Mouse (Mus musculus) left cerebral cortex, postnatal 25 days (tissue): ENCODE measurements around the gene Sprr2i. TPM values are rescaled to one million over a fixed set of nuclear protein-coding genes. Genes with fewer than 3 reads are reported as not detected.

Experiments used
- DNase-seq, 2 experiments: peaks; one replicate each; pipeline ENCODE4 v3.0.0; 2022; ENCODE audit warnings: low spot score in 2 of 2, mixed read lengths in 1 of 2
- intact Hi-C: fragments of 180-260 bp; cut with DNase I; formaldehyde crosslinking; loops from one replicate; pipeline ENCODE4 v1.15.1; 2025
- total RNA-seq, 2 experiments: library from RNA; stranded (reverse); gene quantifications; 2 replicates each; pipeline ENCODE4 v1.2.3; 2021

The Sprr2i gene
- total RNA-seq: not detected

GRCm38 (mm10) chr3:92407691-92408090 is at the start of gene Sprr2i:
Gene Sprr2i (plus strand): TSS chr3:92407991.
- DNase-seq: no peak
- intact Hi-C loops: no loop called here

DNA sequence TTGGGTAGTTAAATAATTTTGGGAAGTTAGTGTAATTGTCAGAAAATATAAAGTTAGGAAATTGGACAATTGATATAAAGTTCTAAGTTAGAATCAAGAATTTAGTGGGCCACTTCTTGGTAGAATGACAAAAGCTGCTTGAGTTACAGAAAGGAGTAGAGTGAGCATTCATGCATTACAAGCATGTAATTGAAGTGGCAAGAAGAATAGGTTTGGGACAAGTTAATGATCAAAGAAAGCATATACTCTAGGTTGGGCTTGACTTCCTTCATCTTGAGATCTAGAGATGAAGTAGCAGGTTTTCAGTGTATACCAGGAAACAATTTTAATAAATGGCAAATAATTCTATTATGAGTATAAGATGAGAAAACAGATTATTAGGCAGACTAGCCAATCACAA is 46.2 kb upstream of the Sprr2i start:
- intact Hi-C loops: no loop called here
- DNase-seq: no peak

DNA sequence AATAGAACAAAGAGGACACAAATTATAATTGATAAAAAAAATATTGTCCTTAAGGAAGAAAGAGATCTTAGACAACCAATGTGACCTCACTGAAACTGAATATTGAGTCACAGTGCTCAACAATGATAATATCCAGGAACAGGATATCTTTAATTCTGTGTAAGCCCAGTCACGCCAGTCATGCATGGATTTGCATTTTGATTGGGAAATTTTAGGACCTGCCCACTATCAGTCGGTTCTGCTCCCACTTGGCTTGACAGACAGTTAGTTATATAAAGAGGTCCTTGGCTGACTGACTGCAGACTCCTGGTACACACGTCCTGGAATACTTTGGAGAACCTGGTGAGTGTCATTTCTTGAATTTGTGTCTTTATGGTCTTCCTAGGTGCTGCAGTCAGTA is 42.9 kb upstream of the Sprr2i start, which contains the start of gene Sprr2f:
Gene Sprr2f (plus strand): TSS at position 301 of the 400 bp plus-strand sequence.
- no peak for DNase-seq
- intact Hi-C loops: no loop called here

- intact Hi-C loops: no loop called here
- peak in 1 of 2 experiments; percentile 45 for DNase-seq
Measured at GRCm38 (mm10) chr3:92373613-92374012, 34.2 kb upstream of the Sprr2i start.

GRCm38 (mm10) chr3:92385385-92385784 is 22.4 kb upstream of the Sprr2i start, which contains the start of gene Sprr2h:
Gene Sprr2h (plus strand): TSS chr3:92385685.
- intact Hi-C loops: no loop called here
- DNase-seq: no peak

- intact Hi-C loops: loop anchor here (2.0 to 10.0 kb wide), 3 partner anchors 116 to 242 kb away; partner anchors contain the start of gene 2210017I01Rik
- peak in 1 of 2 experiments; percentile 13 for DNase-seq
Measured at GRCm38 (mm10) chr3:92394301-92394700, 13.5 kb upstream of the Sprr2i start.

- no peak for DNase-seq
- intact Hi-C loops: no loop called here
Measured at GRCm38 (mm10) chr3:92417782-92418181, 10.0 kb downstream of the Sprr2i start, which contains the start of gene Sprr2j-ps. Gene Sprr2j-ps (plus strand): TSS chr3:92418082.

GRCm38 (mm10) chr3:92429323-92429722 is 21.5 kb downstream of the Sprr2i start, which contains the start of gene Gm9774:
Gene Gm9774 (minus strand): TSS chr3:92429423.
- intact Hi-C loops: no loop called here
- DNase-seq: no peak

DNA sequence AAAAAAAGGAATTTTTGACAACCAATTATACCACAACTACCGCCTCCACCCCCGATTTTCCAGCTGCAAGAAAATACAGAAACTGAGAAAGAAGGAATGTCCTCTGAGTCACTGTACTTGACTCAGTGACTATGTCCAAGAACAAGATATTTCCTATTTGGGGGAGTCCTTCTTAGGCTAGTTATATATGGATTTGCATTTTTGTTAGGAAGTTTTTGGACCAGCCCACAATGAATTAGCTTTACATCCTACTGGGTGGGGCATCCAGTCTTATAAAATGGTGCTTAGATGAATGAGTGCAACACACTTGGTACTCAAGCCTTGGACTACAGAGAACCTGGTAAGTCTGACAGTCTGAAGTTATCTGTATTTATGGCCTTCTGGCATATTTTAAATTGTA is 24.5 kb downstream of the Sprr2i start, which contains the start of gene Sprr2k:
Gene Sprr2k (plus strand): TSS at position 301 of the 400 bp plus-strand sequence.
- intact Hi-C loops: no loop called here
- DNase-seq: no peak

GRCm38 (mm10) chr3:92438689-92439088 is 30.9 kb downstream of the Sprr2i start, which contains the start of gene Sprr1b:
Gene Sprr1b (minus strand): TSS chr3:92438789.
- no peak for DNase-seq
- intact Hi-C loops: no loop called here

GRCm38 (mm10) chr3:92440177-92440576 is 32.4 kb downstream of the Sprr2i start:
- no peak for DNase-seq
- intact Hi-C loops: no loop called here

- intact Hi-C loops: no loop called here
Measured at GRCm38 (mm10) chr3:92455151-92455550, 47.4 kb downstream of the Sprr2i start.

DNA sequence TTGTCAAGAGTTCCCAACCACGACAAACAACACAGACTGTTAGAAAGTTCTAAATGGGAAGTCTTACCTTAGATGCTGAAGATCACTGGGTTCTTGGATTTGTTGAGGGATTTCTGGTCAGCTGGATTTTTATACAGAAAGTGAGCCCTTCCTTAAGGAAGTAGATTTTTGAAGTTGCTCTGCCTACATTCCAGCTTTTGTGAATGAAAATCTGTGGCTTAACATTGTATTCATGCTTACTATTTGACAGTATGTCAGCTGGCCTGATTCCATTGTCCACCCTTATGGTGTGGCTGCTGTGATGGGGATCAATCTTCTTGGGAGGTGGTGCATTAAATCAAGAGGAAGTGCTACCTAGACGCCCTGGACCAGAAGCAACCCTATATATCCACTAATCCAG is 50.8 kb downstream of the Sprr2i start, which contains the start of gene Sprr3:
Gene Sprr3 (minus strand): TSS at position 101 of the 400 bp plus-strand sequence.
- intact Hi-C loops: no loop called here
- DNase-seq: no peak

More at GRCm38 (mm10) chr3:92455151-92455550, 47.4 kb downstream of the Sprr2i start:
- no peak for DNase-seq

Other genes starting within 250 kb of the Sprr2i start
- gene Sprr2a1, start 192.2 kb upstream of the Sprr2i start, total RNA-seq: not detected
- not detected for gene Sprr2a2, start 192.1 kb upstream of the Sprr2i start, total RNA-seq
- gene Sprr2a3, start 122.6 kb upstream of the Sprr2i start, total RNA-seq: not detected
- not detected for gene Sprr2b, start 91.4 kb upstream of the Sprr2i start, total RNA-seq
- gene Sprr2d, start 68.9 kb upstream of the Sprr2i start, total RNA-seq: not detected
- gene Sprr2e, start 55.8 kb upstream of the Sprr2i start, total RNA-seq: not detected
- gene Sprr2f, start 42.8 kb upstream of the Sprr2i start, total RNA-seq: not detected
- gene Sprr2h, start 22.3 kb upstream of the Sprr2i start, total RNA-seq: not detected
- not detected for gene Sprr2j-ps, start 10.1 kb downstream of the Sprr2i start, total RNA-seq
- gene Gm9774, start 21.4 kb downstream of the Sprr2i start, total RNA-seq: 1 to 10 TPM; 3.5 to 3.9 TPM
- not detected for gene Sprr2k, start 24.6 kb downstream of the Sprr2i start, total RNA-seq
- gene Sprr1b, start 30.8 kb downstream of the Sprr2i start, total RNA-seq: not detected
- not detected for gene Sprr3, start 50.7 kb downstream of the Sprr2i start, total RNA-seq
- not detected for gene Sprr1a, start 77.9 kb downstream of the Sprr2i start, total RNA-seq
- not detected for gene Sprr4, start 92.5 kb downstream of the Sprr2i start, total RNA-seq
- gene 2310046K23Rik, start 126.5 kb downstream of the Sprr2i start, total RNA-seq: not detected
- gene Ivl, start 165.7 kb downstream of the Sprr2i start, total RNA-seq: not detected
- gene Smcp, start 181.0 kb downstream of the Sprr2i start, total RNA-seq: not detected
- gene 2210017I01Rik, start 199.5 kb downstream of the Sprr2i start, total RNA-seq: not detected
- not detected for gene Lce6a, start 213.7 kb downstream of the Sprr2i start, total RNA-seq
- gene Lce1a1, start 240.3 kb downstream of the Sprr2i start, total RNA-seq: not detected
- not detected for gene Lce1b, start 248.9 kb downstream of the Sprr2i start, total RNA-seq